Mouse (Mus musculus) ES-E14 (cell line): ENCODE data around the gene Aspscr1.

Source experiments
- ZC3H11A ChIP-seq: IDR thresholded peaks from 2 replicates; pipeline ENCODE4 v1.6.1; 2012; ENCODE audit warnings: low read depth, mild to moderate bottlenecking, inconsistent platforms, low read length, borderline replicate concordance
- ZNF384 ChIP-seq: IDR thresholded peaks from 2 replicates; pipeline ENCODE4 v1.6.1; 2012; ENCODE audit warnings: low read depth, low read length, inconsistent platforms

DNA sequence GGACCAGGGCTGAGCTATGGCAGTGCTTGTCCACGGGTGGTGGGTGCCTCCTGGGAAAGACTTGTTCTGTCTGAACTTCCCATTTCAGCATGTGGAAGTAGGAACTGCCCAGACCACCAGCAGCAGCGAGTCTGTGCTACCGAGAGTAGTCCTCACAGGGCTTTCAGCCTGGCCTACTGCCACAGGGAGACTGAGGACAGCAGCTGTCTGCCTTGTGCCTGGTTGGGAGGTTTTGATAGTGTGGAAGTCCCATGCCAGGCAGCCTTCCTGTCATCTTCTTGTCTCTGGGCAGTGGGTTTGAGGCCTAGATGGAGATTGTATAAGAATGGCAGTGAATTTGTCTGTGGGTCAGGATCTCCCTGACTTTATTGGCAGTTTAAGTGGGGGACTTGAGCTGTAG is 16.6 kb downstream of the Aspscr1 start:
- TF ChIP-seq ZNF384 = no peak
- TF ChIP-seq ZC3H11A = no peak
